Mouse (Mus musculus) myocyte (in vitro differentiated cells): ENCODE data around the gene Mettl14.

Source experiments
- CEBPB ChIP-seq: IDR thresholded peaks from 2 replicates; pipeline ENCODE4 v1.6.1; 2011; ENCODE audit warnings: mild to moderate bottlenecking, moderate library complexity; ENCODE audit not compliant: poor library complexity, insufficient read depth, severe bottlenecking
- E2F4 ChIP-seq: IDR thresholded peaks from one replicate; pipeline ENCODE4 v1.6.1; 2011; ENCODE audit warnings: mild to moderate bottlenecking, control low read depth, moderate library complexity; ENCODE audit not compliant: insufficient read depth
- MAX ChIP-seq: IDR thresholded peaks from one replicate; pipeline ENCODE4 v1.6.1; 2011; ENCODE audit warnings: low read depth, mild to moderate bottlenecking, control low read depth
- MYOD1 ChIP-seq, 3 experiments: IDR thresholded peaks; one replicate each; pipeline ENCODE4 v1.6.1; 2011; ENCODE audit warnings: control low read depth in 2 of 3, low read depth in 2 of 3, mild to moderate bottlenecking in 2 of 3, moderate library complexity in 1 of 3; ENCODE audit not compliant: insufficient read length in 2 of 3, control insufficient read depth in 1 of 3
- MYOG ChIP-seq, 3 experiments: IDR thresholded peaks; one replicate each; pipeline ENCODE4 v1.6.1; 2011; ENCODE audit warnings: control low read depth in 2 of 3, low read depth in 2 of 3, mild to moderate bottlenecking in 2 of 3; ENCODE audit not compliant: insufficient read length in 2 of 3, control insufficient read depth in 1 of 3, insufficient read depth in 1 of 3
- POLR2A ChIP-seq: IDR thresholded peaks from one replicate; pipeline ENCODE4 v1.6.1; 2011; ENCODE audit warnings: low read depth, mild to moderate bottlenecking, control low read depth, moderate library complexity; ENCODE audit not compliant: insufficient read length
- POLR2AphosphoS2 ChIP-seq: IDR thresholded peaks from one replicate; pipeline ENCODE4 v1.6.1; 2011; ENCODE audit warnings: low read depth, control low read depth; ENCODE audit not compliant: insufficient read length
- REST ChIP-seq: IDR thresholded peaks from one replicate; pipeline ENCODE4 v1.6.1; 2011; ENCODE audit warnings: mild to moderate bottlenecking, control low read depth, moderate library complexity; ENCODE audit not compliant: insufficient read depth, insufficient read length
- SRF ChIP-seq: IDR thresholded peaks from one replicate; pipeline ENCODE4 v1.6.1; 2011; ENCODE audit warnings: low read depth; ENCODE audit not compliant: control insufficient read depth, insufficient read length
- TCF12 ChIP-seq: IDR thresholded peaks from one replicate; pipeline ENCODE4 v1.6.1; 2011; ENCODE audit warnings: mild to moderate bottlenecking, control low read depth; ENCODE audit not compliant: poor library complexity, insufficient read depth, severe bottlenecking
- TCF3 ChIP-seq: IDR thresholded peaks from one replicate; pipeline ENCODE4 v1.6.1; 2011; ENCODE audit warnings: low read depth, control low read depth; ENCODE audit not compliant: insufficient read length
- USF1 ChIP-seq: IDR thresholded peaks from one replicate; pipeline ENCODE4 v1.6.1; 2011; ENCODE audit warnings: low read depth, mild to moderate bottlenecking, control low read depth, moderate library complexity

GRCm38 (mm10) chr3:123341049-123341448, 44.9 kb downstream of the Mettl14 start:
- TF ChIP-seq MYOD1 (IDR thresholded peaks at IDR 0.05; ENCODE audit: control insufficient read depth in 1 of 3, insufficient read length in 2 of 3, low read depth in 2 of 3) (no peak), POLR2A (no peak), POLR2AphosphoS2 (no peak), USF1 (no peak), TCF3 (no peak), MAX (no peak), TCF12 (no peak), E2F4 (no peak), MYOG (IDR thresholded peaks at IDR 0.05; ENCODE audit: control insufficient read depth in 1 of 3, insufficient read depth in 1 of 3, insufficient read length in 2 of 3, low read depth in 2 of 3) (no peak), SRF (no peak), REST (no peak), CEBPB (no peak)
